ENCODE assay signal across 16 mouse cellular contexts in the genomic region with DNA sequence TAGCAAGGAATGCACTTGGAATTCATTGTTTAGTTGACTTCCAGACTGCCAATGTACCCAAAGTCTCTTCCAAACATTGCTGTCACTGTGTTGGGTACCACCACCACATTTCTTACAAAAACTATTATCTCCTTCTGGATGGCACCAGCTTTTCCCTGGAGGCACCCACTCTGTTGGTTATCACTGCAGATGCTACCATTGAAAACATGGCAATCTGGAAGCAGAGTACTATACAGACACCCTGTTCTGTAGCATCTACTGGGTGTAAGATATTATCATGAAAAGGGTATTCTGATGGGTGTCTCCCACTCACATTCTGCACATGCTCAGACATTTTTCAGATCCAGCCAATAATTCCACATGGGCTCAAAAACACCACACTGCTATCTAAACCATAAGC.
DNase-seq lines count a peak whose midpoint lies in the region.
"Had no signal": no experiment of that assay in that cellular context is flagged by ENCODE, and none has a peak within 500 bp of the region (broad histone marks: within the 10 kb centered on the region; RNA-seq: fewer than 3 reads in every experiment).

No protein-coding gene starts in this region.

- peak; percentile 37 to 70 for DNase-seq in layer of hippocampus, adult 18-20 months (ENCODE audit: low spot score in 2 of 2)
- DNase-seq in layer of hippocampus, adult 9-10 months (ENCODE audit: low spot score), result no peak
- peak; percentile 31 to 36 for DNase-seq in layer of hippocampus, adult 8-10 months (ENCODE audit: low spot score in 2 of 2)
- peak; percentile 59 for DNase-seq in layer of hippocampus, adult 9-11 months
- DNase-seq in left cerebral cortex, postnatal 14 days (ENCODE audit: low spot score in 2 of 2), result no peak
- no peak for DNase-seq in spleen, postnatal 36 days (ENCODE audit: low spot score in 2 of 2)
- DNase-seq: adrenal gland, adult 2 months; adrenal gland, postnatal 10 days; adrenal gland, postnatal 25 days; cerebellum, adult 11 months; cerebellum, adult 18-20 months; cerebellum, adult 8-10 months; cerebellum, adult 9-11 months; cerebellum, postnatal 14 days; cerebellum, postnatal 36 days; embryo, embryonic 11 days had no signal

- intact Hi-C loops in left cerebral cortex, postnatal 14 days (cut with DNase I), result no loop called here

Comparison
In these comparisons a context has a peak if more than half of its experiments do, and no peak if none do; other contexts are left out.
1. DNase-seq: peak in layer of hippocampus, adult 18-20 months (2 of 2), layer of hippocampus, adult 8-10 months (2 of 2) and layer of hippocampus, adult 9-11 months (single experiment); none in layer of hippocampus, adult 9-10 months (single experiment), left cerebral cortex, postnatal 14 days (0 of 2) and spleen, postnatal 36 days (0 of 2).